Mouse (Mus musculus) macrophage (primary cell): ENCODE measurements around the gene Tnfrsf13c. TPM values are rescaled to one million over a fixed set of nuclear protein-coding genes. Genes with fewer than 3 reads are reported as not detected.

Source experiments
- H3K27ac ChIP-seq: fragments of 350-480 bp; formaldehyde crosslinking; 2 replicates; pipeline ENCODE4 v1.9.0; 2021
- H3K36me3 ChIP-seq: fragments of 350-480 bp; formaldehyde crosslinking; 2 replicates; pipeline ENCODE4 v1.9.0; 2021; ENCODE audit errors: inconsistent target
- H3K4me3 ChIP-seq: fragments of 350-480 bp; formaldehyde crosslinking; 2 replicates; pipeline ENCODE4 v1.9.0; 2021; ENCODE audit errors: inconsistent target
- H3K79me2 ChIP-seq: fragments of 350-480 bp; formaldehyde crosslinking; 2 replicates; pipeline ENCODE4 v1.9.0; 2021; ENCODE audit errors: inconsistent target
- WGBS: methylation state at CpG from one replicate; pipeline ENCODE4 v1.1.7; 2026; ENCODE audit warnings: inconsistent platforms; ENCODE audit not compliant: missing documents; 5-methylcytosine and 5-hydroxymethylcytosine counted together
- polyA plus RNA-seq: library from polyadenylated mRNA; stranded (reverse); fragments of 250-400 nt; gene quantifications from 3 replicates; pipeline ENCODE4 v1.2.4, GENCODE M21; 2018; ENCODE audit warnings: inconsistent platforms

Gene Tnfrsf13c
- polyA plus RNA-seq, 1 experiment from 2014 or later: 0.09 TPM

DNA sequence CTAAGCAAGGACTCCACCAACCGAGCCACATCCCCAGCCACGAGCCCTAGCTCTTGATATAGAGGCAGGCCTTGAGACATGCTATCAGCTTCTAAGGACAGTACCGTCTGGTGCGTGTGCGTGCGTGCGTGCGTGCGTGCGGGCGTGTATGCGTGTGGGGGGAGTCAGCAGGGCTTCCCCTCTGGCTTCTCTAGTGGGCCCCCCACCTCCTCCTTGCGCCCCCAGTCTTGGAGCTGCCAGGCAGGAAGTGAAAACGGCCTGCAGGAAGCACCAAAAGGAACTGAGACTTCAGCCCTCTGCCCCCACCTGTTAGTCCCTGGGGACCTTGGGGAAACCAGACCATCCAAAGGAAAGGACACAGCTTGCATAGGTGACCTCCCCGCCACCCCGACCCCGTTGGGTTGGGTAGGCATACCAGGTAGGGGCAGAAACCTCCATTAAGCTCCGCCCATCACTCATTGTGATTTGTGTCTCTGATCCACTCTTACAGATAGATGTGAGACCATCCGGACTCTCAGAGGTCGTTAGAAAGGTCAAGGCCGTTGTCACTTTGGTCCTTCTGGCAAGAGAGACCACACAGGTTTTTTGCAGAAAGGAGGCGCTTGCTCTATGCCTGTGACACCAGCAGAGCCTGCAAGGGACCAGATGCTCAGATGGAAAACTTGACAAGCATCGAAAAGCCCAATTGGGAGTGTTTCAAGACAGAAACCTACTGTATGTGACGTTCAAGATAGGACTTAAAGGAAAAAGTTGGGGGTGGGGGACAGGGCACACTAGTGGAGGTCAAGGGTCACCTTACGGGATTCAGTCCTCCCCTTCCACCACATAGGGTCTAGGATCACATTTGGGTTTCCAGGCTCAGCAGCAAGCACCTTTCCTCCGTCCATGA lies 5.1 kb downstream of the Tnfrsf13c start:
- Histone ChIP-seq H3K36me3 (no peaks in the 10 kb centered on the region), H3K79me2 (no peaks in the 10 kb centered on the region), H3K4me3 (no peak overlapping the region), H3K27ac (no peak overlapping the region)
- 19% methylated on average over 24 of the region's 26 CpGs for WGBS

DNA sequence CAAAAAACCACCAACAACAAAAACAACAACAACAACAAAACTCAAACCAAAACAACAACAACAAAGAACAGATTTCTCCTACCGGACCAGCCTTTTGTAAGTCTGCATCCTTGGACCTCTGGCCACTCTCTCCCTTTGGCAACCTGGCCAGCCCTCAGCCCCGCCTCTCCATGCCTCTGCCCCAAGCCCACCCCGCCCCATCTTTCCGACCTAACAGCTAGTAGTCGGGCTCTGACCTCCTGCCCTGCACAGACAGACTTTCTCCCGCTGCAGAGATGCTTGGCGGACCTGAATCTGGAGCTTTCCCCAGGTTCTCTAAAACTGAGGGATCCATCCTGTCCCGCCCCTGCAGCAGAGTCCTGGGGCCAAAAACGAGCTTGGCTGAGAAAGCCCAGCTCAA lies 6.2 kb downstream of the Tnfrsf13c start:
- Histone ChIP-seq H3K79me2 (no peaks in the 10 kb centered on the region), H3K27ac (no peak overlapping the region), H3K36me3 (no peaks in the 10 kb centered on the region), H3K4me3 (no peak overlapping the region)
- 84% methylated on average over 9 of the region's 9 CpGs for WGBS

DNA sequence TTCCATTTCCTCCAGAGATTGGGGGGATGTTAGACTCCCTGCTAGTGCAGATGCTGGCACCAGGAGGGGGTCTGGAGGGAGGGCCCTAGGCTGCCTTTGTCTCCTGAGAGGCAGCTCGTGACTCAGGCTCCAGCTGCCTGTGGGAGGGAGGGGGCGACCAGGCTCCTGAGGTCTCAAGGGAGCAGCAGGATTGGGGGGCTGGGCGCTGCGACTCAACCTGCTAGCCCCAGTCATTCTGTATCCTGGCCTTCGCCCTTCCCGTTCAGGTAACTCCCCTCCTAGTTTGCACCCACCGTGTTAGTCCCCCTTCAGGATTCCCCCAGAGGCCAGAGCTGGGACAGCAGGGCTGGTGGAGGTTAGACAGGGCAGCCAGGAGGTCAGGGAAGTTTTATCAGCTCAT lies 7.1 kb downstream of the Tnfrsf13c start:
- Histone ChIP-seq H3K4me3 (no peak overlapping the region), H3K79me2 (no peaks in the 10 kb centered on the region), H3K27ac (no peak overlapping the region), H3K36me3 (no peaks in the 10 kb centered on the region)
- 66% methylated on average over 7 of the region's 7 CpGs for WGBS

DNA sequence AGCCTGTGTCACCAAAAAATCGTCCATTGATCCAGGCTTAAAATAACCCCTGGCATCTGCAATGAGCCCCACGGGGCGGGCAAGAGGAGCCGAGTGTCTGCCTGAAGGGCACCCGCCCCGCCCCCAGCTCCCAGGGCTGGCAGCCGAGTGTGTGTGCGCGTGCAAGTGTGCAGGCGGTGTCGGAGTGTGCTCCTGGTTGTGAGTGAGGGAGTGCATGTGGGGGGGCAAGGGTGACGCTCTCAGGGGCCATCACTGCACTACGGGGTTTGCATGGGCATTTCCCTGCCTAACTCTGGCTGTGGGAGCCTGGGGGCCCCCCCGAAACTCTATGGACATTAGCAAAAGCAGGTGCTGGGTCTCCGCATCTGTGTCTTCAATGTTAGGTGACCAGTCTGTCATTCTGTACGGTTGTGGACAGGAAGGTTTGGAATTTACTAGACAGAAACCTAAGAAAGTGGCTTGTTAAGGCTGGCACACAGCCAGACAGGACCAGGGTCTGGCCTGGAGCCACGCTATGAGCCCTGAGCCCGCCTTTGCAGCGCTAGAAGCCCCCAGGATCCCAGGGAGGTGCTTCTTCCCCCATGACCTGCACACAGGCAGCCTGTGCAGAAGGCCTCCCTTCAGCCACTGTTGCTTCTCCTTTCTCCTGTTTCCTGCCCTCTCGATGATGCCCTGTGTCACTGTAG lies 7.9 kb downstream of the Tnfrsf13c start:
- WGBS: 72% methylated on average over 19 of the region's 20 CpGs
- Histone ChIP-seq H3K27ac (no peak overlapping the region), H3K4me3 (no peak overlapping the region), H3K36me3 (no peaks in the 10 kb centered on the region), H3K79me2 (no peaks in the 10 kb centered on the region)

DNA sequence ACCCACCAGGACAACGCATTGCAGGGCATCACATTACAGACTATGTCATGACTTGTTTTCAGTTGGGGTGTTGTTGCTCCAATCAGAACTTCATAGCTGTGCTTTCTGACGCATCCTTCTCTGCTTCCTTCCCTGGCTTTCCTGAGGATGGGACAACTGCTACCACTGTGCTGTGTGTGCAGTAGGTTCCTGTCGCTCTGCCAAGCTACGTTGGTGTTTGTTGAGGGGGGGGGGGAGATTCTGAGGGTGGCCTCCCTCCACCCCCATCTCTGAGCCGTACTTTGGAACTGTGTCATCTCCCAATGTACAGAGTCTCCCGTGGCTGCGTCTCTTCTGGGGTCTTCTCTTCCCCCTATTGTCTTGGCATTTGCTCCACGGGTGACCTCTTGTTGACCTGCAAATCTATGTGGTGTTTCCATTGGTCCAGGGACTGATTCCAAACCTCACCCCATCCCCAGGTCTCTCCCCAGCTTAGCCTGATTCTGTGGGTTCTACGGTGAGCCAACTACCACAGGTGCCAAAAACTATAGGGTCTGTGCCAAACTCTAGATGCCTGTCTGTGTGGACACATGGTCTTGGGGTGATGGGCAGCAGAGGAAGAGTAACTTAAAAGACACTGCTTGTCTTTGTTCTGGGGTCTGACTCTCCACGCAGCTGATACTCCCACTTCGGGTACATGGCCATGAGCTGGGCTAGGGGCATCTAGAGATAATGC lies 8.7 kb downstream of the Tnfrsf13c start:
- 82% methylated on average over 11 of the region's 11 CpGs for WGBS
- H3K79me2 ChIP-seq: no peaks in the 10 kb centered on the region
- no peak overlapping the region for H3K27ac ChIP-seq
- H3K4me3 ChIP-seq: no peak overlapping the region
- no peaks in the 10 kb centered on the region for H3K36me3 ChIP-seq

DNA sequence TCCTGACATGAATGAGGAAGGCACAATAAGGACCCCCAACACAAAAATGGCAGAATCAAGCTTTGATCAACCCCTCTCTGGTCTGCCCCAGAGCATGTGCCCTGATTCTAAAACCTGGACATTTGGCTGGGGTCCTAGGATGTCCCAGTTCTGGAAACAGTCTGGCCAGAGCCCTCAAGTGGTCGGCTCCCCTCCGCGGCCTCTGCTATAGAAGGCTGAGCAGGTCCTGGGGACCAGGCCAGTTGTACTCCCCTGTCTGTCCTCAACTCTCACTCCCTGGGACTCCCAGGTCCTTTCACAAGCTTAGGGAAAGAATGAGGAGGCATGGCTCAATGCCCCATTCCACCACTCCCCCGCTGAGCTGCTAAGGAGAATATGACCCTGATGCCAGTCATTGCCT lies 10.9 kb downstream of the Tnfrsf13c start:
- no peaks in the 10 kb centered on the region for H3K36me3 ChIP-seq
- WGBS: 84% methylated on average over 4 of the region's 4 CpGs
- H3K27ac ChIP-seq: no peak overlapping the region
- H3K4me3 ChIP-seq: no peak overlapping the region
- H3K79me2 ChIP-seq: no peaks in the 10 kb centered on the region

DNA sequence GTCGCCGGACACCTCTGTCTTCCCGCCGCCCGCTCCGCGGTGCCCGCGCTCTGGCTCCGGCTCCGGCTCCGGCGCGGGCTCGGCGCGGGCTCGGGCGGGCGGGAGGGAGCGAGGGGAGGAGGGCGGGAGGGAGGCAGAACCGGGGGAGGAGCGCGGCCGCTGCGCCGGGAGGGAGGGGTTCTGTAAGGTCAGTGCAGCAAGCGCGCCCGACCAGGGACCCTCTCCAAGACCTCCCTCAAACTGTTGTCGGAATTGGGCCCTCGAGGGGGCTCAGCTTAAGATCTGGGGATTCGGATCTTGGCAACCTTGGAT lies 11.5 kb downstream of the Tnfrsf13c start, which contains the start of gene Shisa8:
Gene Shisa8, minus strand, starts transcription at position 64 of the 312 bp plus-strand sequence.
- no peak within 1 kb of the TSS for H3K4me3 ChIP-seq
- 1% methylated on average over 34 of the region's 34 CpGs for WGBS

DNA sequence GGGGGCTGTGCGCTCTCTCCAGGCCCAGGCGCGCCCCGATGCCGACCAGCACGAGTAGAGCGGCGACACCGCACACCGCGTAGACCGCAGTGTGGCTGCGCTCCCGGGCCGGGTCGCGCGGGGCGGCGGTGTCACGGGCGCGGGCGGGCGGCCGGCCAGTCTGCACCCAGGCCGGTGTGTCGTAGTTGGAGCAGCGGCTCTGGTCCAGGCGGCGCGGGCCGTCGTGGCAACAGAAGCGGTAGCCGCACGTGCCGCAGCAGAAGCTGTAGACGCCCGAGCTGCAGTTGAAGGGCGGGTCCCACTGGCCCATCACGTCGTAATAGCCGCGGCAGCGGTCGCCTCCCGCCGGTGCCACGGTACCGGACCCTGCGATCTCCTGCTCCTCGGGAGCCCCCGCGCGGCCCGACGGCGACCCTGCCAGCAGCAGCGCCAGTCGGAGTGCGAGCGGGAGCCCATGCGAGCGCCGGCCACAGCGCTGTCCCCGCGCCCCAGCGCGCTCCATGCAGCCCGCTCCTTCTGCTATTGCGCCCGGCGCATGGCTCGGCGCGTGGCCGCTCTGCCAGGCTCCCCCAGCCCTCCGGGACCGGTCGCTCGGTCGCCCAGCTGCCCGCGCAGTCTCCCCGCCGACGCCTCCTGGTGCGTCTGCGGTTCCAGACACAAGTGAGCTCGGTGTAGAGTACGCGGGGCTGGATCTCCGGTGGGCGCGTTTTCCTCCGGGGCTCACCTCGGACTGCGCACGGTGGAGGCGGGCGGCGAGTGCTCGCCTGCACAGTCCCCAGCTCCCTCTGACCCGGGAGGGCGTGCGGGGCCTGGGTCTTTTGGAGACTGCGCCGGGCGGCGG lies 12.0 kb downstream of the Tnfrsf13c start:
- WGBS: under 1% methylated on average over 104 of the region's 112 CpGs
- no peak overlapping the region for H3K27ac ChIP-seq
- H3K36me3 ChIP-seq: no peaks in the 10 kb centered on the region
- H3K4me3 ChIP-seq: no peak overlapping the region
- H3K79me2 ChIP-seq: no peaks in the 10 kb centered on the region

More for the DNA sequence above, 11.5 kb downstream of the Tnfrsf13c start, which contains the start of gene Shisa8:
- Histone ChIP-seq H3K79me2 (no peaks in the 10 kb centered on the region), H3K27ac (no peak within 1 kb of the TSS), H3K36me3 (no peaks in the 10 kb centered on the region)

DNA sequence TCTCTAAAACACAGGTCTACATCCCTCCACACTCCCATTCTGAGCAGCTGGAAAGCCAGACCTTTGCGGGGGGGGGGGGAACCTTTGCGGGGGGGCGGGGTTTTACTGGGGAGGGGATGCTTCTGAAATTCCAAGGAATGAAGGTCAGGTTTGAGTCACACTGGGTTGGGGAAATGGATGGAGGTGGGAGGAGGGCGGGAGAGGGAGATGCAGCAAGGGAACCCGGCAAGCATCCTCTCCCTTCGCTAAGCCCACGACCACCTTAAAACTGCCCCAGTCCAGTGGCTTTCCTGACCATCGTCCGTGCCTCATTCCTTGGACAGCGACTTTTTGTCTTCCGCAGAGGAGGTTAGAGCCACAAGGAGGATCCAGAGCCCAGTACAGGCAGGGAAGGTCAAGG lies 12.9 kb downstream of the Tnfrsf13c start:
- 6% methylated on average over 11 of the region's 11 CpGs for WGBS
- Histone ChIP-seq H3K4me3 (no peak overlapping the region), H3K79me2 (no peaks in the 10 kb centered on the region), H3K36me3 (peaks cover 6% of the 10 kb centered on the region; the same call in 1 of the 2 replicates), H3K27ac (no peak overlapping the region)

DNA sequence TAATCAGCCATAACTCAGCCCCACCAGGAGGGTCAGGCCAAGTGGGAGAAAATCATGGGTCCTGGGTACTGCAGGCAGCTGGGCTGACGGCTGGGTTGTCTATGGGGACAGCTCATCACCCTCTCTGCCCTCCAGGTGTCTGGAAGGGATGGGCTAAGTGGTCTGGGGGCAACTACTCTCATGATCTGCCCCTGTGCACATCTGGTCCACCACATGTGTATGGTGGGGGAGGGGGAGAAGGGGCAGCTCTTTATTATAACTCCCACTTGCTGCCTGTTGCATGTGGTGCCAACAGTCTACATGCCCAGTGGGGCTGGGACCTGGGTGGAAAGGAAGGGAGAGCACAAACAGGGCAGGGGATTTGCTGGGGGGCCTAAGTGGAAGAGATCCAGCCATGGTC lies 13.4 kb downstream of the Tnfrsf13c start:
- WGBS: 67% methylated on average over 1 of the region's 1 CpGs
- H3K36me3 ChIP-seq: peaks cover 11% of the 10 kb centered on the region

DNA sequence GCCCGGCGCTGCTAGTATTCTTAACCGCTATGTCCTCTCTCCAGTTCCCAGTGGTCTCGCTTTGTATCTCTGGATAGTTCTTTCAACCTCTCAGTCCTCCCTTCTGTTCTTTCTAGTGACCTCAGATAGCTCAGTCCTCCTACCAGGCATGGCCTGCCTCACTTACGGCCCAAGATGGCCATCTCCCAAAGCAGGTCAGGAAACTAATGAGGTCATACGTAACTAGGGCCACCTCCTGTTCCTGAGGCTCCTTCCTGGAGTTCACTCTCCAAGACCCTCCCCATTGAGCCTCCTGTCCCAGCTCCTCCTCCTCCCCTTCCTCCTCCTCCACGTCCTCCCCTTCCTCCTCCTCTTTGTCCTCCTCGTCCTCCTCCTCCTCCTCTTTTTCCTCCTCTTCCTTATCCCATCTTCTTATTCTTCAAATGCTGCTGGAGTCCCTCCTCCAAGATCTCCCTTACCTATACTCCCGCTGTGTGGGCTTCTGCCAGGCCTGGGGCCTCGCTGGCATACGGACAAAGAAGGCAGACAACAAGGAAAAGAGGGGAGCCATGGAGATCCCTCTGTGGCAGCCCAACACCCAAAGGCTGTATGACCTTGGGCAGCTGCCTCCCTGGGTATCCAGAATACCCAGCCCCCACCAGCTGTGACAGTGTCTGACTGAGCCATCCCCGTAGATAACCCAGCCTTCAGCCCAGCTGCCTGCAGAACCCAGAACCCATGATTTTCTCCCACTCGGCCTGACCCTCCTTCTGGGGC lies 14.7 kb downstream of the Tnfrsf13c start:
- Histone ChIP-seq H3K4me3 (no peak overlapping the region), H3K36me3 (peaks cover 24% of the 10 kb centered on the region), H3K27ac (no peak overlapping the region), H3K79me2 (no peaks in the 10 kb centered on the region)
- WGBS: 91% methylated on average over 12 of the region's 13 CpGs

More for the DNA sequence above, 13.4 kb downstream of the Tnfrsf13c start:
- no peak overlapping the region for H3K4me3 ChIP-seq
- H3K27ac ChIP-seq: no peak overlapping the region
- H3K79me2 ChIP-seq: no peaks in the 10 kb centered on the region

DNA sequence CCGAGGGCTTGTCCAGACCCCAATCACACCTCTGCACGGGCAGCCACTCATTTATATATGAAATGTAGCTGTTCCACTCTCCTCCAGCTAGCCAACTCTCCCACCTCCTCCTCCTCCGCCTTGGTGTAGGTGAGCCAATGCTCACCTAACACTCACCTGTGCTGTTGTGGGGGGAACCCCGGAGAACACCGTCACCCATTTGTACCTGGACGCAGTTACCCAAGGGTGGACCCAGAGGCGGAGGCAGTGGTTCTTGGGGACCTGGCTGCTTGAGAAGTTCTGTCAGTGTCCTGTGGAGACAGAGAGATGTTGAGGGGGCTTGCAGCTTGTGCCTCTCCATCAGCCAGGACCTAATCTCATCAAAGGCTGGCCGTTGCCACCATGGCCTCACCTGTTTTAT lies 15.9 kb downstream of the Tnfrsf13c start:
- WGBS: 92% methylated on average over 8 of the region's 8 CpGs
- Histone ChIP-seq H3K27ac (no peak overlapping the region), H3K4me3 (no peak overlapping the region), H3K36me3 (peaks cover 35% of the 10 kb centered on the region), H3K79me2 (no peaks in the 10 kb centered on the region)

DNA sequence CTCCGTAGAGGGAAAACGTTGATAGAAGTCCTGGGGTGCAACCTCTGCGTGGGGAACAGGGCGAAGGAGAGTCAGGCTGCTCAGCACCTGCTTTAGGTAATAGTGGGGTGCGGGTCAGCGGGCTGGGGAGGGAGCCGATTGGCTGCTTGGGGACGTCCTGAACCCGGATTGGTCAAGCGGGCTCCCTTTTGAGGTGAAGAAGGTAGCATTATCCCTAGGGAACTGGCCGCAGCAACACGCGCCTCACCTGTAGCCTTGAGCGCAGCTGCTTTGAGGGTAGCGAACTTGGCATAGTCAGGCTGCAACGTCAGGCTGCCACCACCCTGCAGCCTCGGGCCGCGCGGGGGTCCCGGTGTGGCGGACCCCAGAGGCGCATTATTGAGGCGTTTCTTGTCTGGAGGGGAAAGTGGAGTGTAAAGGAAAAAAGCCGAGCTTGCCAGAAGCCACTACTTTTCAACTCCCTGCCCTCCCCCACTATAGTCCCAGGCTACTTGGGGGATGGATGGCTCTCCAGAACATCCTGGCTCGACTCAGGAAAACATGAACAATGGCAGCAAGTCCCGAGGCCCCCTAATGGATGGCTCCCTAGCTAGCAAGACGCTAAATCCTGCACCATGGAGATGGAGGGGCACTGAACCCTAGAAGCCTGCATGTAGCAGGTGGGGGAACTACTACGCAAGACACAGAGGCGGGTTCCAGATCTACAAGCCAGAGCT lies 16.5 kb downstream of the Tnfrsf13c start:
- H3K27ac ChIP-seq: no peak overlapping the region
- H3K79me2 ChIP-seq: no peaks in the 10 kb centered on the region
- WGBS: 94% methylated on average over 28 of the region's 30 CpGs
- no peak overlapping the region for H3K4me3 ChIP-seq
- peaks cover 41% of the 10 kb centered on the region for H3K36me3 ChIP-seq
